ENCODE assay signal across 10 mouse cellular contexts in the genomic region with DNA sequence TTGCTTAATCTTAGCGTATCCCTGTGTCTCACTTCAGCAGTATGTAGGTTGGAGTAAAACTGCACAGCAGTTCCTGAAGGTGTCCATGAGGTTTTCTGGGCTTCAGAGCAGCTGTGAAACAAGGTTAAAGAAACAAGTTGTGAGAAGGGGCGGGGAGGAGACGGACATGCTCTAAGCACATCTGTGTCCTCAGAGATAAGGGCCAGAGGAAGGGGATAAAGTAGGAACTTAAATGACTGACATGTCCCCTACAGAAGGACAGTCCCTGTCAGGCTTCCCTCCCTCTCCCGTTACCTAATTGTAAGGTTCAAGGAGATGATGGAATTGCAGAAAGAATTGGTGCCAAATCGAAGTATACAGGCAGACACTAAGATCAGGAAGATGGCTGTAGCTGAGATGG. TPM values are rescaled to one million over a fixed set of nuclear protein-coding genes. Genes with fewer than 3 reads are reported as not detected.
A peak's percentile ranks its signal among the peaks of the same experiment; 100 is the strongest.
DNase-seq lines count a peak whose midpoint lies in the region; ATAC-seq and TF ChIP-seq lines count a peak whose summit lies in the region.
"Had no signal": no experiment of that assay in that cellular context is flagged by ENCODE, and none has a peak within 500 bp of the region (broad histone marks: within the 10 kb centered on the region; RNA-seq: fewer than 3 reads in every experiment).

No protein-coding gene starts in this region.

- peaks cover 16% of the 10 kb centered on the region; the same call in 1 of the 2 replicates for H3K36me3 ChIP-seq in heart, embryonic 11.5 days (ENCODE audit: control insufficient read depth, insufficient read depth, low read length)
- H3K36me3 ChIP-seq in E14TG2a.4 (ENCODE audit: insufficient read depth, low read length), result peaks cover 61% of the 10 kb centered on the region
- H3K36me3 ChIP-seq in hindbrain, embryonic 10.5 days, result peaks cover 63% of the 10 kb centered on the region
- H3K36me3 ChIP-seq in liver, embryonic 16.5 days (ENCODE audit: control insufficient read depth, insufficient read depth), result peaks cover 22% of the 10 kb centered on the region

- peak overlapping the region; percentile 99; the same call in 1 of the 2 replicates for H3K27ac ChIP-seq in heart, embryonic 11.5 days (ENCODE audit: low read depth, low read length)
- H3K27ac ChIP-seq in hindbrain, embryonic 10.5 days, result peak overlapping the region; percentile 98
- peak overlapping the region; percentile 100 for H3K27ac ChIP-seq in liver, embryonic 16.5 days (ENCODE audit: low read length)

- no peaks in the 10 kb centered on the region for H3K9me3 ChIP-seq in heart, embryonic 11.5 days (replicated peaks; ENCODE audit: control insufficient read depth, low read length)
- no peaks in the 10 kb centered on the region for H3K9me3 ChIP-seq in E14TG2a.4 (ENCODE audit: low read length)
- H3K9me3 ChIP-seq in hindbrain, embryonic 10.5 days, result no peaks in the 10 kb centered on the region
- H3K9me3 ChIP-seq in liver, embryonic 16.5 days (replicated peaks; ENCODE audit: control insufficient read depth, low read length), result no peaks in the 10 kb centered on the region

- peaks cover 17% of the 10 kb centered on the region for H3K4me1 ChIP-seq in heart, embryonic 11.5 days (ENCODE audit: control insufficient read depth, insufficient read depth, low read length)
- peaks cover 58% of the 10 kb centered on the region for H3K4me1 ChIP-seq in E14TG2a.4 (replicated peaks; ENCODE audit: low read depth, low read length)
- peaks cover 47% of the 10 kb centered on the region for H3K4me1 ChIP-seq in hindbrain, embryonic 10.5 days (replicated peaks)
- peaks cover 40% of the 10 kb centered on the region for H3K4me1 ChIP-seq in liver, embryonic 16.5 days (ENCODE audit: control insufficient read depth, low read depth, low read length)

- WGBS in heart, embryonic 11.5 days (ENCODE audit: insufficient replicate concordance), result 66% methylated on average over 5 of the region's 5 CpGs
- WGBS in hindbrain, embryonic 10.5 days, result 87% methylated on average over 5 of the region's 5 CpGs
- WGBS in liver, embryonic 16.5 days (ENCODE audit: insufficient replicate concordance), result 21% methylated on average over 5 of the region's 5 CpGs

- H3K4me3 ChIP-seq in heart, embryonic 11.5 days (ENCODE audit: low read depth, low read length), result peak overlapping the region; percentile 87
- peak overlapping the region; percentile 92 for H3K4me3 ChIP-seq in E14TG2a.4 (replicated peaks; ENCODE audit: low read length)
- H3K4me3 ChIP-seq in hindbrain, embryonic 10.5 days, result peak overlapping the region; percentile 77
- peak overlapping the region; percentile 81 for H3K4me3 ChIP-seq in liver, embryonic 16.5 days (ENCODE audit: low read depth, low read length)

- H3K9ac ChIP-seq in heart, embryonic 11.5 days (ENCODE audit: low read depth, low read length), result peak overlapping the region; percentile 96; the same call in 1 of the 2 replicates
- H3K9ac ChIP-seq in liver, embryonic 16.5 days (ENCODE audit: low read depth, low read length), result peak overlapping the region; percentile 98

- no peaks in the 10 kb centered on the region for H3K27me3 ChIP-seq in heart, embryonic 11.5 days (ENCODE audit: control insufficient read depth, insufficient read depth, low read length)
- no peaks in the 10 kb centered on the region for H3K27me3 ChIP-seq in E14TG2a.4 (ENCODE audit: insufficient read depth, low read length)
- no peaks in the 10 kb centered on the region for H3K27me3 ChIP-seq in hindbrain, embryonic 10.5 days (ENCODE audit: insufficient read depth, poor library complexity, severe bottlenecking)
- no peaks in the 10 kb centered on the region for H3K27me3 ChIP-seq in liver, embryonic 16.5 days (ENCODE audit: control insufficient read depth, insufficient read depth, low read depth, low read length)

- no peak for ATAC-seq in heart, embryonic 11.5 days (replicated peaks; ENCODE audit: insufficient number of reproducible peaks, low FRiP score, low TSS enrichment)
- ATAC-seq in liver, embryonic 16.5 days (ENCODE audit: low read depth), result peak; percentile 36
- ATAC-seq: inflammation-experienced regulatory T-cells, adult 6 months had no signal

- no peak for TF ChIP-seq CTCF in E14TG2a.4 (conservative IDR thresholded peaks at IDR 0.05; ENCODE audit: low read length)

- peak overlapping the region; percentile 99 for H3K4me2 ChIP-seq in heart, embryonic 11.5 days
- peak overlapping the region; percentile 96 for H3K4me2 ChIP-seq in liver, embryonic 16.5 days (ENCODE audit: low read depth, low read length)

- DNase-seq in heart, adult 11 months, result no peak
- DNase-seq in hindbrain, embryonic 10.5 days (ENCODE audit: low spot score), result no peak
- no peak for DNase-seq in ovary, adult 18-20 months (ENCODE audit: low spot score)
- no peak for DNase-seq in cerebellum, adult 11-12 months
- no peak for DNase-seq in kidney, postnatal 25 days
- DNase-seq: cerebellum, adult 8-10 months had no signal

RNA-seq across cellular contexts. Expression of a gene that starts 1.3 kb away (rescaled TPM):
- polyA plus RNA-seq in heart, embryonic 11.5 days (2014; fragmentation: Nextera tagmentation; extraction: Ambion mirVana), result 63.9 and 69.9 TPM in 2 replicates
- polyA plus RNA-seq in hindbrain, embryonic 10.5 days (2016; fragmentation: Nextera tagmentation; extraction: Ambion mirVana), result 51.7 and 54.4 TPM in 2 replicates
- polyA plus RNA-seq in liver, embryonic 16.5 days (2015; fragmentation: Nextera tagmentation; extraction: Ambion mirVana), result 90.9 and 93.7 TPM in 2 replicates

RNA-seq across cellular contexts. Expression of a gene that starts 2.2 kb away (rescaled TPM):
- 146 and 150 TPM in 2 replicates for polyA plus RNA-seq in heart, embryonic 11.5 days (2014; fragmentation: Nextera tagmentation; extraction: Ambion mirVana)
- 185 and 220 TPM in 2 replicates for polyA plus RNA-seq in hindbrain, embryonic 10.5 days (2016; fragmentation: Nextera tagmentation; extraction: Ambion mirVana)
- polyA plus RNA-seq in liver, embryonic 16.5 days (2015; fragmentation: Nextera tagmentation; extraction: Ambion mirVana), result 48.1 and 50.9 TPM in 2 replicates

RNA-seq across cellular contexts. Expression of a gene that starts 13.2 kb away (rescaled TPM):
- 12.8 and 14.3 TPM in 2 replicates for polyA plus RNA-seq in heart, embryonic 11.5 days (2014; fragmentation: Nextera tagmentation; extraction: Ambion mirVana)
- 43.8 and 44.2 TPM in 2 replicates for polyA plus RNA-seq in hindbrain, embryonic 10.5 days (2016; fragmentation: Nextera tagmentation; extraction: Ambion mirVana)
- polyA plus RNA-seq in liver, embryonic 16.5 days (2015; fragmentation: Nextera tagmentation; extraction: Ambion mirVana), result 10.0 and 11.0 TPM in 2 replicates

RNA-seq across cellular contexts. Expression of a gene that starts 16.1 kb away (rescaled TPM):
- polyA plus RNA-seq in heart, embryonic 11.5 days (2014; fragmentation: Nextera tagmentation; extraction: Ambion mirVana), result 126 and 138 TPM in 2 replicates
- polyA plus RNA-seq in hindbrain, embryonic 10.5 days (2016; fragmentation: Nextera tagmentation; extraction: Ambion mirVana), result 233 and 249 TPM in 2 replicates
- polyA plus RNA-seq in liver, embryonic 16.5 days (2015; fragmentation: Nextera tagmentation; extraction: Ambion mirVana), result 77.8 and 87.7 TPM in 2 replicates

RNA-seq across cellular contexts. Expression of a gene that starts 25.4 kb away (rescaled TPM):
- 138 and 155 TPM in 2 replicates for polyA plus RNA-seq in heart, embryonic 11.5 days (2014; fragmentation: Nextera tagmentation; extraction: Ambion mirVana)
- polyA plus RNA-seq in hindbrain, embryonic 10.5 days (2016; fragmentation: Nextera tagmentation; extraction: Ambion mirVana), result 189 and 194 TPM in 2 replicates
- 56.4 and 64.8 TPM in 2 replicates for polyA plus RNA-seq in liver, embryonic 16.5 days (2015; fragmentation: Nextera tagmentation; extraction: Ambion mirVana)
